Mouse (Mus musculus) skeletal muscle tissue, postnatal 0 days (tissue): Measurements from ENCODE around the gene Atp13a2. TPM values are rescaled to one million over a fixed set of nuclear protein-coding genes. Genes with fewer than 3 reads are reported as not detected.

ENCODE experiments used
- polyA plus RNA-seq: library from polyadenylated mRNA; unstranded; fragments of >200 nt; fragmentation: Nextera tagmentation; extraction: Ambion mirVana; gene quantifications from 2 replicates; pipeline ENCODE4 v1.2.1, GENCODE M21; 2015

Atp13a2 gene
- 18.1 and 19.8 TPM in 2 replicates for polyA plus RNA-seq

GRCm38 (mm10) chr4:140986711-140987395 is at the start of gene Atp13a2:
Gene Atp13a2 (plus strand): TSS chr4:140986873.

DNA sequence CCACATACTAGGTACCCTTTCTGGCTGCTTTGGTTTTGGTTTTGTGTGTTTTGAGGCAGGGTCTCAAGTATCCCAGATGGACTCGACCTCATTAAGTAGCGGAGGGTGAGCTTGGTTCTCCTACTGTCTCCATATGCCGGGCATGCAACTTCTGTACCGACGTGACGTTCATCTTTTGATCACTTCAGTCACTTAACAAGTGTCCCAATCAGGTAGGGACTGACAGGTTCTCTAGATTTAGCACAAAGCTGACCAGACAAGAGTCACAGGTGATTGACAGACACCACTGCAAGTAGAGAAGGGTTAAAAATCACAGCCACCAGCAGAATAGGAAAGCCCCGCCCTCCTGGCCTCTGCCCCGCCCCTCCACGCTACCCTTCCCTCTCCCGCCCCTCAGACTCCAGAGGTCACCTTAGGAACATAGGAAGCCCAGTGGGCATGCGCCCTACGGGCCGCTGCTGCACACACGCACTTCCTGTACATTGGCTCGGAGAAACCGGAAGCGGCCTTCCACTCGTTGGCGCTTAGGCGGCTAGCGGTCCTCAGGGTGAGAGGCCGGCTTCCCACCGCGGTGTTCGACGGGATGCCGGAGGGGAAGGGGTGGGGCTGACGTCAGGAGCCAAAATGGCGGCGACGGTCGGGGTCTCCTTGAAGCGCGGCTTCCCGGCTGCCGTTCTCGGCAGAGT is 25.7 kb upstream of the Atp13a2 start, which contains the start of gene Sdhb:
Sdhb (plus strand) TSS at position 423 of the 686 bp plus-strand sequence.

GRCm38 (mm10) chr4:141010118-141010517 is 23.4 kb downstream of the Atp13a2 start, which contains the start of gene Mfap2:
Gene Mfap2 (plus strand): TSS chr4:141010418.

Other genes starting within 250 kb of the Atp13a2 start
- 0.07 and 0.28 TPM in 2 replicates for gene Padi6, start 244.2 kb upstream of the Atp13a2 start, polyA plus RNA-seq
- 0.83 and 1.2 TPM in 2 replicates for gene Padi4, start 212.6 kb upstream of the Atp13a2 start, polyA plus RNA-seq
- gene Padi3, start 176.2 kb upstream of the Atp13a2 start, polyA plus RNA-seq: 0.09 and 0.10 TPM in 2 replicates
- 0.05 TPM in 2 replicates for gene Padi1, start 141.1 kb upstream of the Atp13a2 start, polyA plus RNA-seq
- gene Padi2, start 80.5 kb upstream of the Atp13a2 start, polyA plus RNA-seq: 55.7 and 69.2 TPM in 2 replicates
- gene Sdhb, start 25.7 kb upstream of the Atp13a2 start, polyA plus RNA-seq: 785 and 842 TPM in 2 replicates
- gene Mfap2, start 23.5 kb downstream of the Atp13a2 start, polyA plus RNA-seq: 295 and 341 TPM in 2 replicates
- 0.99 and 1.7 TPM in 2 replicates for gene Crocc, start 73.7 kb downstream of the Atp13a2 start, polyA plus RNA-seq
- 38.3 and 50.7 TPM in 2 replicates for gene Necap2, start 91.5 kb downstream of the Atp13a2 start, polyA plus RNA-seq
- 0.37 and 0.40 TPM in 2 replicates for gene Spata21, start 101.5 kb downstream of the Atp13a2 start, polyA plus RNA-seq
- gene Szrd1, start 152.9 kb downstream of the Atp13a2 start, polyA plus RNA-seq: 28.3 and 29.0 TPM in 2 replicates
- 7.7 and 8.1 TPM in 2 replicates for gene Fbxo42, start 161.0 kb downstream of the Atp13a2 start, polyA plus RNA-seq
- 1.0 and 1.2 TPM in 2 replicates for gene Rsg1, start 227.1 kb downstream of the Atp13a2 start, polyA plus RNA-seq